Mouse (Mus musculus) heart, postnatal 0 days (tissue): ENCODE data around the gene Gm13023.

Experiments used
- CTCF ChIP-seq: IDR thresholded peaks from 2 replicates; pipeline ENCODE4 v1.5.1; 2016; ENCODE audit warnings: antibody characterized with exemption, control low read depth, low read depth
- EP300 ChIP-seq: IDR thresholded peaks from 2 replicates; pipeline ENCODE4 v1.6.1; 2016; ENCODE audit warnings: antibody characterized with exemption, low read depth

DNA sequence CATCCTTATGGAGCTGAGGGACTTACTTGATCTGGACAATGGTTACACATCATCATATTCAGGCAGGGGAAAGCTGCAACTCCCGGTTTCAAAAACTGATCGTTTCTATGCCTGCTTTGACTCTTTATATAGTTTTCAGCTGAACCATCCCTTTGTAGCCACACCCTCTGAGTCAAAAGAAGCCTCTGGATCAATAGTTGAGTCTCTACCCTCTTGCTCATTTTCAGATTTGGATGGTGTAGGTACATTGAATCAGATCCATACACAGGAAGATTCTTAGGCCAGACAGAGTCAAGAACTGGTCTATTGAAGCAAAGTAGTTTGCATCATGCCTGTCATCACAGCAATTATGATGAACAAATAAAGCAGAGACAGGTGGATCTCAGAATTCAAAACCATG, 26.8 kb downstream of the Gm13023 start, which contains the start of gene Gm13084:
- no peak for TF ChIP-seq EP300
- no peak for TF ChIP-seq CTCF
